Mouse (Mus musculus) MEL (cell line): ENCODE data around the gene Arhgap45. TPM values are rescaled to one million over a fixed set of nuclear protein-coding genes. Genes with fewer than 3 reads are reported as not detected.

Source experiments
- DNase-seq: peaks from one replicate; pipeline ENCODE4 v3.0.0; 2011; ENCODE audit warnings: low read depth, low spot score
- H3K27ac ChIP-seq: 2 replicates; pipeline ENCODE4 v1.5.1; 2012; ENCODE audit warnings: low read depth, mild to moderate bottlenecking, control low read depth, low read length, moderate library complexity; ENCODE audit not compliant: control insufficient read depth
- H3K27me3 ChIP-seq, 2 experiments: fragments of 150-350 bp in 1 of 2; sonication (generic) in 1 of 2; 2 replicates each; pipeline ENCODE4 v1.6.1; 2012; ENCODE audit warnings: low read length in 2 of 2, mild to moderate bottlenecking in 2 of 2, improper control_type of control experiment in 1 of 2, moderate library complexity in 1 of 2; ENCODE audit not compliant: insufficient read depth in 2 of 2, control insufficient read depth in 1 of 2
- H3K36me3 ChIP-seq, 2 experiments: 2 replicates each; pipeline ENCODE4 v1.6.1; 2012 to 2014; ENCODE audit warnings: low read length in 2 of 2, improper control_type of control experiment in 1 of 2, inconsistent platforms in 1 of 2, mild to moderate bottlenecking in 1 of 2; ENCODE audit not compliant: insufficient read depth in 2 of 2, control insufficient read depth in 1 of 2
- H3K4me1 ChIP-seq, 2 experiments: fragments of 150-350 bp in 1 of 2; sonication (generic) in 1 of 2; 2 replicates each; pipeline ENCODE4 v1.6.1; 2012; ENCODE audit warnings: low read length in 2 of 2, improper control_type of control experiment in 1 of 2, mild to moderate bottlenecking in 1 of 2; ENCODE audit not compliant: insufficient read depth in 2 of 2, control insufficient read depth in 1 of 2
- H3K4me3 ChIP-seq, 2 experiments: fragments of 150-350 bp in 1 of 2; sonication (generic) in 1 of 2; 2 replicates each; pipeline ENCODE4 v1.5.1; 2012; ENCODE audit warnings: low read depth in 2 of 2, low read length in 2 of 2, mild to moderate bottlenecking in 2 of 2, moderate library complexity in 2 of 2, control low read depth in 1 of 2, improper control_type of control experiment in 1 of 2; ENCODE audit not compliant: control insufficient read depth in 1 of 2, insufficient read depth in 1 of 2
- H3K79me2 ChIP-seq: 2 replicates; pipeline ENCODE4 v1.6.1; 2012; ENCODE audit warnings: mild to moderate bottlenecking, low read length, moderate library complexity; ENCODE audit not compliant: control insufficient read depth, poor library complexity, insufficient read depth
- H3K9ac ChIP-seq: 2 replicates; pipeline ENCODE4 v1.6.1; 2012; ENCODE audit warnings: low read depth, mild to moderate bottlenecking, control low read depth, low read length, moderate library complexity; ENCODE audit not compliant: control insufficient read depth, poor library complexity, severe bottlenecking
- H3K9me3 ChIP-seq: fragments of 150-350 bp; sonication (generic); replicated peaks from 2 replicates; pipeline ENCODE4 v1.6.1; 2012; ENCODE audit warnings: mild to moderate bottlenecking, low read length, improper control_type of control experiment, moderate library complexity; ENCODE audit not compliant: insufficient read depth
- BHLHE40 ChIP-seq: IDR thresholded peaks from 2 replicates; pipeline ENCODE4 v1.6.1; 2012; ENCODE audit warnings: low read depth, mild to moderate bottlenecking, inconsistent platforms, low read length, improper control_type of control experiment, borderline replicate concordance
- CHD1 ChIP-seq: IDR thresholded peaks from 2 replicates; pipeline ENCODE4 v1.6.1; 2012; ENCODE audit warnings: low read depth, mild to moderate bottlenecking, inconsistent platforms, low read length, improper control_type of control experiment
- CHD2 ChIP-seq: IDR thresholded peaks from 2 replicates; pipeline ENCODE4 v1.6.1; 2011; ENCODE audit warnings: low read length, improper control_type of control experiment
- E2F4 ChIP-seq: IDR thresholded peaks from 2 replicates; pipeline ENCODE4 v1.6.1; 2011; ENCODE audit warnings: low read depth, low read length, improper control_type of control experiment, borderline replicate concordance
- ELF1 ChIP-seq: IDR thresholded peaks from 2 replicates; pipeline ENCODE4 v1.6.1; 2014; ENCODE audit warnings: low read depth, mild to moderate bottlenecking, inconsistent platforms, low read length, improper control_type of control experiment, moderate library complexity
- EP300 ChIP-seq, 2 experiments: IDR thresholded peaks; 2 replicates each; pipeline ENCODE4 v1.6.1; 2011; ENCODE audit warnings: improper control_type of control experiment in 2 of 2, low read length in 2 of 2, low read depth in 1 of 2, mild to moderate bottlenecking in 1 of 2
- ETS1 ChIP-seq: IDR thresholded peaks from 2 replicates; pipeline ENCODE4 v1.6.1; 2012; ENCODE audit warnings: low read depth, mild to moderate bottlenecking, inconsistent platforms, low read length, improper control_type of control experiment, moderate library complexity
- GABPA ChIP-seq: IDR thresholded peaks from 2 replicates; pipeline ENCODE4 v1.6.1; 2012; ENCODE audit warnings: low read depth, mild to moderate bottlenecking, inconsistent platforms, low read length, improper control_type of control experiment, moderate library complexity
- GATA1 ChIP-seq: IDR thresholded peaks from 2 replicates; pipeline ENCODE4 v1.6.1; 2011; ENCODE audit warnings: low read depth, low read length, improper control_type of control experiment
- HCFC1 ChIP-seq: IDR thresholded peaks from 2 replicates; pipeline ENCODE4 v1.6.1; 2012; ENCODE audit warnings: low read depth, mild to moderate bottlenecking, inconsistent platforms, low read length, improper control_type of control experiment, moderate library complexity
- JUND ChIP-seq: IDR thresholded peaks from 2 replicates; pipeline ENCODE4 v1.6.1; 2011; ENCODE audit warnings: low read depth, mild to moderate bottlenecking, improper control_type of control experiment, low read length
- MAFK ChIP-seq: IDR thresholded peaks from 2 replicates; pipeline ENCODE4 v1.6.1; 2011; ENCODE audit warnings: low read depth, mild to moderate bottlenecking, low read length, improper control_type of control experiment, borderline replicate concordance
- MAZ ChIP-seq: IDR thresholded peaks from 2 replicates; pipeline ENCODE4 v1.6.1; 2012; ENCODE audit warnings: low read depth, mild to moderate bottlenecking, inconsistent platforms, low read length, improper control_type of control experiment
- MEF2A ChIP-seq: IDR thresholded peaks from 2 replicates; pipeline ENCODE4 v1.6.1; 2014; ENCODE audit warnings: low read depth, mild to moderate bottlenecking, inconsistent platforms, low read length, improper control_type of control experiment; ENCODE audit not compliant: poor library complexity, insufficient replicate concordance, severe bottlenecking; ENCODE audit errors: extremely low read depth
- MXI1 ChIP-seq: IDR thresholded peaks from 2 replicates; pipeline ENCODE4 v1.6.1; 2011; ENCODE audit warnings: mild to moderate bottlenecking, low read depth, low read length, improper control_type of control experiment
- MYB ChIP-seq: IDR thresholded peaks from 2 replicates; pipeline ENCODE4 v1.6.1; 2011; ENCODE audit warnings: mild to moderate bottlenecking, low read depth, low read length, improper control_type of control experiment
- MYC ChIP-seq: IDR thresholded peaks from 2 replicates; pipeline ENCODE4 v1.6.1; 2011; ENCODE audit warnings: low read depth, mild to moderate bottlenecking, low read length, improper control_type of control experiment, moderate library complexity
- NELFE ChIP-seq: IDR thresholded peaks from 2 replicates; pipeline ENCODE4 v1.6.1; 2011; ENCODE audit warnings: low read depth, low read length, improper control_type of control experiment
- NRF1 ChIP-seq: IDR thresholded peaks from 2 replicates; pipeline ENCODE4 v1.6.1; 2014; ENCODE audit warnings: low read depth, mild to moderate bottlenecking, inconsistent platforms, low read length, improper control_type of control experiment, moderate library complexity; ENCODE audit not compliant: poor library complexity, insufficient read depth, severe bottlenecking
- POLR2A ChIP-seq, 2 experiments: IDR thresholded peaks; 2 replicates each; pipeline ENCODE4 v1.6.1; 2011 to 2012; ENCODE audit warnings: low read length in 2 of 2, mild to moderate bottlenecking in 2 of 2, control low read depth in 1 of 2, improper control_type of control experiment in 1 of 2, low read depth in 1 of 2, moderate library complexity in 1 of 2; ENCODE audit not compliant: control insufficient read depth in 1 of 2, insufficient read depth in 1 of 2, poor library complexity in 1 of 2
- POLR2AphosphoS2 ChIP-seq: IDR thresholded peaks from 2 replicates; pipeline ENCODE4 v1.6.1; 2011; ENCODE audit warnings: low read length, improper control_type of control experiment
- POLR2AphosphoS5 ChIP-seq: IDR thresholded peaks from 2 replicates; pipeline ENCODE4 v1.6.1; 2012; ENCODE audit warnings: low read depth, borderline replicate concordance, mild to moderate bottlenecking, inconsistent platforms, low read length, moderate library complexity, mixed read lengths
- RAD21 ChIP-seq: IDR thresholded peaks from 2 replicates; pipeline ENCODE4 v1.6.1; 2011; ENCODE audit warnings: mild to moderate bottlenecking, low read depth, low read length, improper control_type of control experiment
- RCOR1 ChIP-seq: IDR thresholded peaks from 2 replicates; pipeline ENCODE4 v1.6.1; 2012; ENCODE audit warnings: low read depth, mild to moderate bottlenecking, inconsistent platforms, low read length, improper control_type of control experiment
- SIN3A ChIP-seq: IDR thresholded peaks from 2 replicates; pipeline ENCODE4 v1.6.1; 2012; ENCODE audit warnings: low read length, improper control_type of control experiment, inconsistent platforms
- SMC3 ChIP-seq: IDR thresholded peaks from 2 replicates; pipeline ENCODE4 v1.6.1; 2011; ENCODE audit warnings: low read depth, low read length, improper control_type of control experiment
- TAL1 ChIP-seq: IDR thresholded peaks from 2 replicates; pipeline ENCODE4 v1.6.1; 2012; ENCODE audit warnings: mild to moderate bottlenecking, inconsistent platforms, low read length, moderate library complexity, mixed read lengths
- TBP ChIP-seq: IDR thresholded peaks from 2 replicates; pipeline ENCODE4 v1.8.0; 2011; ENCODE audit warnings: low read depth, low read length, improper control_type of control experiment
- TCF12 ChIP-seq: IDR thresholded peaks from 2 replicates; pipeline ENCODE4 v1.6.1; 2014; ENCODE audit warnings: low read depth, mild to moderate bottlenecking, inconsistent platforms, low read length, improper control_type of control experiment, moderate library complexity
- UBTF ChIP-seq: IDR thresholded peaks from 2 replicates; pipeline ENCODE4 v1.6.1; 2012; ENCODE audit warnings: low read depth, mild to moderate bottlenecking, inconsistent platforms, low read length, improper control_type of control experiment, moderate library complexity, borderline replicate concordance; ENCODE audit not compliant: insufficient read depth
- USF1 ChIP-seq: IDR thresholded peaks from 2 replicates; pipeline ENCODE4 v1.6.1; 2014; ENCODE audit warnings: low read depth, mild to moderate bottlenecking, inconsistent platforms, low read length, improper control_type of control experiment, moderate library complexity
- USF2 ChIP-seq, 2 experiments: IDR thresholded peaks; 2 replicates each; pipeline ENCODE4 v1.6.1; 2011 to 2012; ENCODE audit warnings: improper control_type of control experiment in 2 of 2, low read length in 2 of 2, borderline replicate concordance in 1 of 2, inconsistent platforms in 1 of 2, low read depth in 1 of 2, mild to moderate bottlenecking in 1 of 2; ENCODE audit not compliant: insufficient read depth in 1 of 2
- ZC3H11A ChIP-seq: IDR thresholded peaks from 2 replicates; pipeline ENCODE4 v1.6.1; 2012; ENCODE audit warnings: low read depth, mild to moderate bottlenecking, inconsistent platforms, low read length, improper control_type of control experiment
- ZKSCAN1 ChIP-seq: IDR thresholded peaks from 2 replicates; pipeline ENCODE4 v1.6.1; 2012; ENCODE audit warnings: low read depth, mild to moderate bottlenecking, inconsistent platforms, low read length, improper control_type of control experiment, moderate library complexity
- ZMIZ1 ChIP-seq: IDR thresholded peaks from 2 replicates; pipeline ENCODE4 v1.6.1; 2012; ENCODE audit warnings: low read depth, mild to moderate bottlenecking, inconsistent platforms, low read length, improper control_type of control experiment, moderate library complexity
- ZNF384 ChIP-seq: IDR thresholded peaks from 2 replicates; pipeline ENCODE4 v1.6.1; 2012; ENCODE audit warnings: low read depth, mild to moderate bottlenecking, inconsistent platforms, low read length, improper control_type of control experiment
- polyA plus RNA-seq, 2 experiments: library from polyadenylated mRNA; stranded (reverse) in 1 of 2; unstranded in 1 of 2; fragments of >175 nt in 1 of 2; fragments of >200 nt in 1 of 2; gene quantifications; 2 replicates each; pipeline versions ENCODE4 v1.2.1 to v1.2.4; 2012; ENCODE audit warnings: low replicate concordance in 2 of 2, low read depth in 1 of 2; ENCODE audit not compliant: insufficient read length in 2 of 2, insufficient read depth in 1 of 2, missing spikeins in 1 of 2
- total RNA-seq: library from RNA; depleted of rRNA; stranded (reverse); fragments of 300-350 nt; gene quantifications from 2 replicates; pipeline ENCODE4 v1.2.3, GENCODE M21; 2012

The Arhgap45 gene
- total and polyA plus RNA-seq, 3 experiments = 26.2 to 53.6 TPM; not detected in 1

GRCm38 (mm10) chr10:80070837-80071515 lies 54.5 kb downstream of the Arhgap45 start:
- peaks cover 0 to 24% of the 10 kb centered on the region in 2 experiments; a peak in 2 of 4 replicates for H3K4me1 ChIP-seq
- TF ChIP-seq MEF2A (no peak), SMC3 (no peak), ETS1 (peak; percentile 81), POLR2A (IDR thresholded peaks at IDR 0.05; ENCODE audit: control insufficient read depth in 1 of 2, insufficient read depth in 1 of 2, low read depth in 1 of 2, low read length in 2 of 2, poor library complexity in 1 of 2) (no peak), USF2 (IDR thresholded peaks at IDR 0.05; ENCODE audit: borderline replicate concordance in 1 of 2, insufficient read depth in 1 of 2, low read depth in 1 of 2, low read length in 2 of 2) (no peak), ZC3H11A (no peak), USF1 (peak; percentile 82), NRF1 (no peak), E2F4 (no peak), POLR2AphosphoS5 (no peak), RAD21 (no peak), MAFK (no peak), ZNF384 (peak; percentile 97), MXI1 (peak; percentile 63; the same call in 1 of the 2 replicates), CHD2 (no peak), TCF12 (no peak), GABPA (no peak), TBP (no peak), MYC (peak; percentile 56; the same call in 1 of the 2 replicates), TAL1 (peak; percentile 47; the same call in 1 of the 2 replicates), POLR2AphosphoS2 (no peak), JUND (no peak), NELFE (no peak), CHD1 (no peak), UBTF (no peak), ZKSCAN1 (no peak; the same call in 1 of the 2 replicates), GATA1 (no peak), EP300 (IDR thresholded peaks at IDR 0.05; ENCODE audit: low read depth in 1 of 2, low read length in 2 of 2) (peak in 1 of 2 experiments; percentile 64; a peak in 3 of 4 replicates), RCOR1 (no peak), ELF1 (no peak), SIN3A (0 out of 2 replicates have a peak, but pooled peaks have one; percentile 33), HCFC1 (no peak), MYB (no peak), MAZ (no peak), ZMIZ1 (no peak), BHLHE40 (no peak)

More at GRCm38 (mm10) chr10:80070837-80071515, 54.5 kb downstream of the Arhgap45 start:
- peaks cover 0 to 20% of the 10 kb centered on the region in 2 experiments; a peak in 3 of 4 replicates for H3K36me3 ChIP-seq
- H3K27ac ChIP-seq = peak overlapping the region; percentile 81
- DNase-seq = peak; percentile 89
- H3K4me3 ChIP-seq = no peak overlapping the region
- H3K9me3 ChIP-seq = no peaks in the 10 kb centered on the region
- H3K79me2 ChIP-seq = no peaks in the 10 kb centered on the region; the same call in 1 of the 2 replicates
- H3K9ac ChIP-seq = peak overlapping the region; percentile 47
- H3K27me3 ChIP-seq = no peaks in the 10 kb centered on the region
